Mouse (Mus musculus) lung, adult 18-20 months (tissue): Measurements from ENCODE around the gene Nudt1.

Experiments used
- DNase-seq, 2 experiments: peaks; one replicate each; pipeline ENCODE4 v3.0.0; 2022; ENCODE audit warnings: mixed read lengths in 2 of 2

The Nudt1 gene

DNA sequence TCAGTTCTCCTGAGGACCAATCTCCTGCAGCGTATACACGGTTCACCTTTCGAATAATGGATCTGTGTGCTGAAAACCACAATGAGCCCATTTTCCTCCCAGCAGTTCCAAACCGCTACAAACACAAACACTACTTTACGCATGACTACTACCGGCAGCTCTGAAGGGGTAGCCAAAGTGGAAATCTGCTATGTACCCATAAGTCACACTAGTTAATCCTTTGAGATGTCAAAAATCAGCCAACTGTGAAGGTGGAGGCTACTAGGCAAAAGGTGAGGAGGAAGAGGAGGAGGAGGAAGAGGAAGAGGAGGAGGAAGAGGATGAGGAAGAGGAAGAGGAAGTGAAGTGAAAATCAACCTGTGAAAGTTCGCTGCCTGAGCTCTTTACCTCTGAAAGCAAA lies 65.8 kb downstream of the Nudt1 start:
- DNase-seq, result no peak
